Mouse (Mus musculus) v-Abl transformed pro-B cells (cell line): Measurements from ENCODE around the gene Ssc5d.

Experiments used
- in situ Hi-C, 2 experiments: fragments of 400-800 bp; cut with MboI; formaldehyde crosslinking; loops; one replicate each; pipeline ENCODE4 v1.15.1; 2025; ENCODE audit not compliant: unreplicated experiment in 2 of 2

The Ssc5d gene

DNA sequence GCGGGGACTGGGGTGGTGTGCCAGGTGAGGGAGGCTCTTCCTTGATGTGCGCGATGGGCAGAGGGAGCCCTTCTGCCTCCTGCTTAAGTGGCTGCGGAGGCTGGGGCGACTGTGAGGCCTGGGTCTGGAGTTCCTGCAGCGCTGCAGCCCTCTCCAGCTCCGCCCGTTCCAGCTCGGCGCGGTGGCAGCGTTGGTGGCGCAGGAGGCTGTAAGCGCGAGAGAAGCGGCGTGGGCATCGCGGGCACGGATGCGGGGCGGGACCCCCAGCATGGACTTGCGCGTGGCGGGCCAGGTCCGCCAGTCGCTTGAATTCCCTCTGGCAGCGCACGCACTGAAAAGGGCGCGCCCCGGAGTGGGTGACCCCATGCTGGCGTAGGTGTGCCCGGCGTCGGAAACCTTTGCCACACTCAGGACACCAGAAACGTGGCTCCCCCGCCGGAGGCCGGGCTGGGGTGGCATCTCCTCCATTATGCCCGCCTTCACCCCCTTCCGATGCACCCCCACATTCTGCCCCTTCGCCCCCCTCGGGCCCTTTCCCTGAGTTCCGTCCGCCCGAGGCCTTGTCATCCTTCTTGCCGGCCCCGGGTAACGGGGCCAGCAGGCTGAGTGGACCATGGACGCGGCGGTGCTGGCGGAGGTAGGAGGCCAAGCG, 67.9 kb downstream of the Ssc5d start:
- in situ Hi-C loops, result no loop called here

DNA sequence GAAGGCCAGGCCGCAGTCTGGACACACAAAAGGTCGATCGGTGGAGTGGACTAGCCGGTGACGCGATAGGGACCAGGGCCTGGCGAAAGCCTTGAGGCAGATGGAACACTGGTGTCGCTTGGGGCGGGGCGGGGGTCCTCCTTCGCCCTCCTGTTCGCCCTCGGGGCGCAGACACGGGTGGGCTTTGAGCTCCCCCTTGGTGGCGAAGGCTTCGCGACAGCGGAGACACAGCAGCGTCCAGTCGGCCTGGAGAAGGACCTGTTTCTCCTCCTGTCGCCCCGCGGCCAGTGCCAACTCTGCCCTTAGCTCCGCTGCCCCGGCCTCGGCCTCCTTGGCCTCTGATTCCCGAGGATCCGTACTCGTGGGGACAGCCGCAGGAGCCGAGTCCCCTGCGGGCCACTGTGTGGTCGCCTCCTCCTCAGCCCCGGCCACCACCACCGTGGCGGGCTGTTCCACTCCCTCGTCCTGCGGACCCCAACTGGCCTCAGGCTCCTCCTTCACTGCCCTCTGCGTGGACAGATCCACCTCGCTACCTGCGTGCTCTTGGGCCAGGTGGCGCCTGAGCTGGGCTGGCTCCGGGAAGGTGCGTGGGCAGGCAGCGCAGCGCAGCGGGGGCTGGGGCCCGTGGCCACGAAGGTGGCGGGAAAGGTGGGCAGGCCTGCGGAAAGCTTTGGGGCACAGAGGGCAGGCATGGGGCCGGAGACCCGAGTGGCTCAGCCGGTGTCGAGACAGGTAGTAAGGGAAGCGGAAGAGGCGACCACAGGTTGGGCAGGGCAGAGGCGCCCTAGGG, 68.6 kb downstream of the Ssc5d start:
- in situ Hi-C loops, result no loop called here
